Mouse (Mus musculus) CH12.LX (cell line): ENCODE results near the gene Hs1bp3. TPM values are rescaled to one million over a fixed set of nuclear protein-coding genes. Genes with fewer than 3 reads are reported as not detected.

Experiments
- DNase-seq: peaks from one replicate; pipeline ENCODE4 v3.0.0-alpha.2; 2013; ENCODE audit errors: extremely low read depth
- H3K27ac ChIP-seq: 2 replicates; pipeline ENCODE4 v1.5.1; 2012; ENCODE audit warnings: low read depth, mild to moderate bottlenecking, control low read depth, moderate library complexity; ENCODE audit not compliant: insufficient read depth
- H3K27me3 ChIP-seq: replicated peaks from 2 replicates; pipeline ENCODE3; 2012; ENCODE audit warnings: inconsistent platforms
- H3K36me3 ChIP-seq, 2 experiments: replicated peaks in 1 of 2; 2 replicates each; pipeline versions ENCODE3 to v1.6.1; 2012; ENCODE audit warnings: inconsistent platforms in 1 of 2, low read length in 1 of 2, mild to moderate bottlenecking in 1 of 2, mixed read lengths in 1 of 2, moderate library complexity in 1 of 2; ENCODE audit not compliant: control insufficient read depth in 1 of 2, insufficient read depth in 1 of 2
- H3K4me1 ChIP-seq, 2 experiments: 2 replicates each; pipeline ENCODE4 v1.6.1; 2012; ENCODE audit warnings: inconsistent platforms in 1 of 2, moderate library complexity in 1 of 2; ENCODE audit not compliant: insufficient read depth in 2 of 2, control insufficient read depth in 1 of 2
- H3K4me2 ChIP-seq: 2 replicates; pipeline ENCODE4 v1.6.1; 2012; ENCODE audit warnings: low read depth, mild to moderate bottlenecking, control low read depth; ENCODE audit not compliant: poor library complexity, insufficient read depth, severe bottlenecking
- H3K4me3 ChIP-seq, 3 experiments: fragments of 150-350 bp in 1 of 3; sonication (generic) in 1 of 3; replicated peaks in 1 of 3; 2 replicates each; pipeline versions ENCODE3 to v1.5.1; 2011 to 2012; ENCODE audit warnings: low read depth in 2 of 3, low read length in 2 of 3, mild to moderate bottlenecking in 2 of 3, moderate library complexity in 2 of 3, control low read depth in 1 of 3, improper control_type of control experiment in 1 of 3, inconsistent platforms in 1 of 3, mixed read lengths in 1 of 3; ENCODE audit not compliant: poor library complexity in 1 of 3
- H3K79me2 ChIP-seq: replicated peaks from 2 replicates; pipeline ENCODE4 v1.6.1; 2012; ENCODE audit warnings: mild to moderate bottlenecking, moderate library complexity; ENCODE audit not compliant: control insufficient read depth, poor library complexity, insufficient read depth, severe bottlenecking; ENCODE audit errors: extremely low read depth
- H3K9ac ChIP-seq: 2 replicates; pipeline ENCODE4 v1.6.1; 2012; ENCODE audit warnings: low read depth, mild to moderate bottlenecking, control low read depth, moderate library complexity; ENCODE audit not compliant: insufficient read depth
- H3K9me3 ChIP-seq: replicated peaks from 2 replicates; pipeline ENCODE3; 2012; ENCODE audit warnings: low read length, inconsistent platforms, mixed read lengths
- CHD1 ChIP-seq: IDR thresholded peaks from 2 replicates; pipeline ENCODE4 v1.6.1; 2012; ENCODE audit warnings: low read depth, low read length, improper control_type of control experiment, inconsistent platforms
- CTCF ChIP-seq, 2 experiments: IDR thresholded peaks in 1 of 2; conservative IDR thresholded peaks in 1 of 2; 2 replicates each; pipeline ENCODE4 v1.5.1; 2011 to 2012; ENCODE audit warnings: low read depth in 2 of 2, low read length in 2 of 2, improper control_type of control experiment in 1 of 2, inconsistent platforms in 1 of 2, mild to moderate bottlenecking in 1 of 2, moderate library complexity in 1 of 2
- E2F4 ChIP-seq: IDR thresholded peaks from 2 replicates; pipeline ENCODE4 v1.6.1; 2011; ENCODE audit warnings: low read depth, low read length, improper control_type of control experiment; ENCODE audit not compliant: insufficient replicate concordance
- ELF1 ChIP-seq: IDR thresholded peaks from 2 replicates; pipeline ENCODE4 v1.6.1; 2014; ENCODE audit warnings: low read depth, mild to moderate bottlenecking, inconsistent platforms, low read length, improper control_type of control experiment
- EP300 ChIP-seq: IDR thresholded peaks from 2 replicates; pipeline ENCODE4 v1.6.1; 2011; ENCODE audit warnings: low read length, improper control_type of control experiment
- ETS1 ChIP-seq: conservative IDR thresholded peaks from 2 replicates; pipeline ENCODE4 v1.6.1; 2012; ENCODE audit warnings: low read depth, mild to moderate bottlenecking, inconsistent platforms, low read length, improper control_type of control experiment, moderate library complexity
- GABPA ChIP-seq: IDR thresholded peaks from 2 replicates; pipeline ENCODE4 v1.6.1; 2012; ENCODE audit warnings: low read depth, low read length, improper control_type of control experiment, inconsistent platforms; ENCODE audit not compliant: insufficient replicate concordance
- MAX ChIP-seq: IDR thresholded peaks from 2 replicates; pipeline ENCODE4 v1.6.1; 2011; ENCODE audit warnings: low read length, improper control_type of control experiment
- MXI1 ChIP-seq: IDR thresholded peaks from 2 replicates; pipeline ENCODE4 v1.6.1; 2011; ENCODE audit warnings: mild to moderate bottlenecking, low read depth, low read length, improper control_type of control experiment
- MYC ChIP-seq: IDR thresholded peaks from 2 replicates; pipeline ENCODE4 v1.6.1; 2011; ENCODE audit warnings: low read depth, mild to moderate bottlenecking, improper control_type of control experiment, low read length
- NELFE ChIP-seq: IDR thresholded peaks from 2 replicates; pipeline ENCODE4 v1.6.1; 2011; ENCODE audit warnings: low read depth, low read length, improper control_type of control experiment
- PAX5 ChIP-seq: IDR thresholded peaks from 2 replicates; pipeline ENCODE4 v1.6.1; 2012; ENCODE audit warnings: low read length, inconsistent platforms, mixed read lengths
- SIN3A ChIP-seq: IDR thresholded peaks from 2 replicates; pipeline ENCODE4 v1.6.1; 2012; ENCODE audit warnings: low read length, improper control_type of control experiment, inconsistent platforms
- ZC3H11A ChIP-seq: IDR thresholded peaks from 2 replicates; pipeline ENCODE4 v1.6.1; 2012; ENCODE audit warnings: low read depth, mild to moderate bottlenecking, inconsistent platforms, low read length, improper control_type of control experiment
- ZNF384 ChIP-seq: IDR thresholded peaks from 2 replicates; pipeline ENCODE4 v1.6.1; 2012; ENCODE audit warnings: low read depth, low read length, improper control_type of control experiment, inconsistent platforms
- dilution Hi-C: fragments of 300-500 bp; cut with MboI; formaldehyde crosslinking; loops from 2 replicates; pipeline ENCODE4 v1.14.3; 2020; ENCODE audit warnings: low sequenced_read_pairs; ENCODE audit not compliant: extremely low pct_unique_long_range_greater_than_20kb, extremely low pct_ligation_motif_present
- in situ Hi-C: fragments of 300-500 bp; cut with MboI; formaldehyde crosslinking; loops from 3 replicates; pipeline ENCODE4 v1.14.3; 2019; ENCODE audit warnings: low sequenced_read_pairs, low pct_ligation_motif_present, low pct_unique_long_range_greater_than_20kb, mixed read lengths
- polyA plus RNA-seq: library from polyadenylated mRNA; unstranded; fragments of >175 nt; gene quantifications from 2 replicates; pipeline ENCODE4 v1.2.1, GENCODE M21; 2012; ENCODE audit warnings: low read depth; ENCODE audit not compliant: insufficient read length
- total RNA-seq, 2 experiments: library from RNA; depleted of rRNA; stranded (reverse); fragments of 300-350 nt in 1 of 2; fragments of >200 nt in 1 of 2; gene quantifications; 2 replicates each; pipeline ENCODE4 v1.2.3; 2012 to 2014

The Hs1bp3 gene
- total and polyA plus RNA-seq, 3 experiments = 2.6 to 10.1 (median 4.7) TPM

GRCm38 (mm10) chr12:8387281-8387680, 74.0 kb downstream of the Hs1bp3 start:
- no peak for DNase-seq
- dilution Hi-C loops = no loop called here
- in situ Hi-C loops = loop anchor here (5.0 kb wide), 1 partner anchor 35 kb away; no protein-coding TSS in a partner anchor
- TF ChIP-seq ELF1 = no peak
- TF ChIP-seq MXI1 = no peak
- TF ChIP-seq MYC = no peak
- TF ChIP-seq SIN3A = no peak
- TF ChIP-seq ZC3H11A = no peak
- TF ChIP-seq EP300 = peak; percentile 39; the same call in 1 of the 2 replicates
- Histone ChIP-seq H3K79me2 (no peaks in the 10 kb centered on the region), H3K4me2 (no peak overlapping the region; the same call in 1 of the 2 replicates), H3K27ac (peak overlapping the region; percentile 75), H3K4me1 (peaks cover 39 to 64% of the 10 kb centered on the region in 2 experiments), H3K4me3 (no peak overlapping the region), H3K27me3 (no peaks in the 10 kb centered on the region), H3K9me3 (no peaks in the 10 kb centered on the region), H3K36me3 (no peaks in the 10 kb centered on the region), H3K9ac (no peak overlapping the region)

DNA sequence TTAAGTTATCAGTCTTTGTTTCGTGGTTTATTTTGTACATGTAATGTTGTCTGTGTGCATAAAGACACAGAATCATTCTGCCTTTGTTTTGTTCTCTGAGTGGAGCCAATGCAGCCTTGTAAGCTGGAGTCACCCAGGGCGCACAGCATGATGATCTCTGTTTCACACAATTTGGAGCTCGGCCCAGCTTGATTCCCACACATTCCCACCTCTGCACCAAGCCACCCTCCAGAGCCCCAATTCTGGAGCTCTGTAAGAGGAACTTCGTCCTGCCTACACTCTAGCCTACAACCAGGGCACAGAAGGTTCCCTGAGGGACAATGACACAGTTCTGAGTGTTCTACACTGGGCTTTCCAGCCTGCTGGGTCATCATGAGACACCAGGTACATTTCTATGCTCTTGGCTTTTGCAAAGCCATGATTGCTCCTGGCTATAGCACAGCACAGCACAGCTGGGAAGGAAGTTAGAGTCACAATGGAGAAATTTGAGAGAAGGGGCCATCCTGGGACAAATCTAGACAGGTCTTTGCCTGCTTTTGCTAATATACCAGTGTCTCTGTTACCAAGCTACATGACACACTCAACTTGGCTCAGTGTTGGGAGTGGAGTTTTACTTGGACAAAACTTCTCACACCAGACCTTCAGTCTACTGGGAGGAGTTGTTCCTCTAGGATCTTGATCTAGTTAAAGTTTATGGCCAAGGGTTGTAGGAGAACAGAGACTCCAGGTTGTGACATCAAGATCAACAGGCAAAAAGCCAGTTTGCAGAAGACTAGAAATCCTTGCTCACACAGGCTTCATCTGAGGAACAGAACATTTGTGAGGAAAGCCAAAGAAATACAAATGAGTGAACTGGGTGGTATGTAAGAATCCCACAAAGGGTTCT, 75.5 kb downstream of the Hs1bp3 start:
- no peak overlapping the region for H3K4me3 ChIP-seq
- H3K4me1 ChIP-seq = peaks cover 48 to 76% of the 10 kb centered on the region in 2 experiments
- in situ Hi-C loops (loop anchor here (5.0 kb wide), 1 partner anchor 34 kb away; no protein-coding TSS in a partner anchor), dilution Hi-C loops (no loop called here)
- H3K27ac ChIP-seq = no peak overlapping the region
- H3K9ac ChIP-seq = no peak overlapping the region
- H3K27me3 ChIP-seq = no peaks in the 10 kb centered on the region
- TF ChIP-seq PAX5 = no peak
- no peak for TF ChIP-seq NELFE
- no peak for TF ChIP-seq CTCF (conservative IDR thresholded peaks at IDR 0.05 in 1 of 2, IDR thresholded peaks at IDR 0.05 in 1 of 2; ENCODE audit: low read depth in 2 of 2, low read length in 2 of 2)
- TF ChIP-seq CHD1 = no peak
- TF ChIP-seq GABPA = no peak
- no peak for TF ChIP-seq ETS1
- DNase-seq = no peak
- no peaks in the 10 kb centered on the region for H3K9me3 ChIP-seq
- no peak overlapping the region for H3K4me2 ChIP-seq
- no peaks in the 10 kb centered on the region for H3K36me3 ChIP-seq
- H3K79me2 ChIP-seq = no peaks in the 10 kb centered on the region

- no peak overlapping the region for H3K4me3 ChIP-seq
- H3K4me2 ChIP-seq = no peak overlapping the region
- dilution Hi-C loops = no loop called here
- no peak overlapping the region for H3K27ac ChIP-seq
- H3K27me3 ChIP-seq = no peaks in the 10 kb centered on the region
- in situ Hi-C loops = no loop called here
- no peak for DNase-seq
- no peaks in the 10 kb centered on the region for H3K79me2 ChIP-seq
- no peaks in the 10 kb centered on the region for H3K9me3 ChIP-seq
- H3K36me3 ChIP-seq = no peaks in the 10 kb centered on the region
- H3K9ac ChIP-seq = no peak overlapping the region
- H3K4me1 ChIP-seq = peaks cover 23 to 48% of the 10 kb centered on the region in 2 experiments
- TF ChIP-seq ZC3H11A (no peak), MAX (no peak), E2F4 (no peak), SIN3A (no peak), ETS1 (no peak), ZNF384 (no peak)
- TF ChIP-seq, all 38 proteins: peak for 0
Observed at GRCm38 (mm10) chr12:8393226-8393625, 80.0 kb downstream of the Hs1bp3 start.
